Mouse (Mus musculus) forebrain, embryonic 12.5 days (tissue): Measurements from ENCODE around the gene Prkcb. TPM values are rescaled to one million over a fixed set of nuclear protein-coding genes. Genes with fewer than 3 reads are reported as not detected.

ENCODE experiments used
- ATAC-seq: fragments of 200-750 bp; cut with Nextera tagmentation; 2 replicates; pipeline ENCODE4 v1.8.0; 2017; ENCODE audit warnings: moderate TSS enrichment; ENCODE audit not compliant: low FRiP score
- H3K27ac ChIP-seq: fragments of 300-500 bp; sonication (generic); 2 replicates; pipeline ENCODE4 v1.5.1; 2016; ENCODE audit warnings: mild to moderate bottlenecking
- H3K27me3 ChIP-seq: fragments of 300-500 bp; sonication (generic); 2 replicates; pipeline ENCODE4 v1.6.1; 2016; ENCODE audit warnings: mild to moderate bottlenecking
- H3K36me3 ChIP-seq: fragments of 300-500 bp; sonication (generic); replicated peaks from 2 replicates; pipeline ENCODE4 v1.6.1; 2016; ENCODE audit warnings: mild to moderate bottlenecking
- H3K4me1 ChIP-seq: fragments of 300-500 bp; sonication (generic); 2 replicates; pipeline ENCODE4 v1.6.1; 2016
- H3K4me2 ChIP-seq: fragments of 300-500 bp; sonication (generic); 2 replicates; pipeline ENCODE4 v1.6.1; 2016; ENCODE audit warnings: mild to moderate bottlenecking, moderate library complexity
- H3K4me3 ChIP-seq: fragments of 300-500 bp; sonication (generic); replicated peaks from 2 replicates; pipeline ENCODE4 v1.5.1; 2016; ENCODE audit warnings: mild to moderate bottlenecking
- H3K9ac ChIP-seq: fragments of 300-500 bp; sonication (generic); 2 replicates; pipeline ENCODE4 v1.6.1; 2016; ENCODE audit warnings: mild to moderate bottlenecking
- H3K9me3 ChIP-seq: fragments of 300-500 bp; sonication (generic); 2 replicates; pipeline ENCODE4 v1.6.1; 2016
- whole genome bisulfite sequencing: fragments of 180-500 bp; shearing (Covaris S2); methylation state at CpG from one replicate; pipeline ENCODE4 v1.1.7; 2016; 5-methylcytosine and 5-hydroxymethylcytosine counted together
- polyA plus RNA-seq: library from polyadenylated mRNA; unstranded; fragments of >200 nt; fragmentation: Nextera tagmentation; extraction: Ambion mirVana; gene quantifications from 2 replicates; pipeline ENCODE4 v1.2.1, GENCODE M21; 2016

The Prkcb gene
- polyA plus RNA-seq, 1 experiment from 2014 or later = 18.5 TPM

DNA sequence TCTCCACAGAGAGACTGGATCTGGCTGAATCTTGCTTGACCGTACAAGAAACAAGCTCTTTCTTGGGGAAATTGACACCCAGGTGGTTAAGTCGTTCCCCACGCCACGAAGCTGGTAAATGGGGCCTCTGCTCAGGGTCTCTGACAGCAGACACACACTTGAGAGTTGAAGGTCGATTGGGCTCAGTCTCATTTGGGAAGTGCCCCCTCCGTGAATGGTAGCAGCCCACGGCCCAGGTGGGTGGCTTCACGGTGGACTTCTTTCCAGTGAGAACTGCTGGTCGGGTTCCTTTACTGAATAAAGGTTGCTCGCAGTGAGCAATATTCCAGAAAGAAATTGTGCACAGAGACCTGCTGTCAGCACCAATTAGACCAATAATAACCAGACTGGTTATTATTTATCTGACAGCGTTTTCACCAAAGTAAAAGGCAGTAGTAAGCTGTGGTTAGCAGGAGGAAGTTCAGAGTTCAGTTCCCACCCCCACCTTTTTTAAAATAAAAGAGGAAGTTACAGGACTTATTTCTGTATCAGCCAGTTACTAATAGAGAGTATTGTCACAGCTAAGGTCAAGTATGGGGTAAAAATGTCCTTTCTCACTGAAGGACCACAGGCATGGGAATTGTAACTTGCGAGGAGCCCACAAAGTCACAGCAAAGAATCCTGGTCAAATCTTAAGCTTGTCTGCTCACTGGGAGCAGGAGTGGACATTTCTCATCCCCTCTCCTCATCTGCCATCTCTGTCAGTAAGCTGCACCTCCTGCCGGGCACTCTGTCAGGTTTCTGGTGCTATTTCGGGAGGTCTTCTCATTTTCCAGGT lies 21.6 kb downstream of the Prkcb start:
- no peak overlapping the region for H3K4me3 ChIP-seq
- H3K27me3 ChIP-seq = no peaks in the 10 kb centered on the region
- H3K27ac ChIP-seq = no peak overlapping the region
- ATAC-seq = no peak
- no peaks in the 10 kb centered on the region for H3K9me3 ChIP-seq
- H3K36me3 ChIP-seq = no peaks in the 10 kb centered on the region
- no peak overlapping the region for H3K4me2 ChIP-seq
- no peak overlapping the region for H3K9ac ChIP-seq
- WGBS = 83% methylated on average over 14 of the region's 14 CpGs
- H3K4me1 ChIP-seq = no peaks in the 10 kb centered on the region; the same call in 1 of the 2 replicates

DNA sequence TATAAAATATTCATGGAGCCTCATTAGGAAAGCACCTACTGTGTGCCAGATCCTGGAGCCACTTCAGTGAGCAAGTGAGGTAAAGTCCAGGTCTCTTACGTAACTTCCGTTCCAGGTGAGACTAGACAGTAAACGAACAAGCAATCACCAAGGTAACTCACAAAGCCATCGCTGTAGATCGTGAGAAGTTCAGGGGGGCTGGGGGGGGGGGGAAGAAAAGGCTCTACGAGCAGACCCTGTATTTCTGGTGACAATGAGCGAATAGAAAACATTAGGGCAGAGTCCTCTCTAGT lies 22.1 kb downstream of the Prkcb start:
- no peak for ATAC-seq
- no peaks in the 10 kb centered on the region for H3K9me3 ChIP-seq
- H3K4me1 ChIP-seq = no peaks in the 10 kb centered on the region; the same call in 1 of the 2 replicates
- H3K27me3 ChIP-seq = no peaks in the 10 kb centered on the region
- 92% methylated on average over 7 of the region's 7 CpGs for WGBS
- H3K4me2 ChIP-seq = no peak overlapping the region
- H3K4me3 ChIP-seq = no peak overlapping the region
- H3K9ac ChIP-seq = no peak overlapping the region
- no peak overlapping the region for H3K27ac ChIP-seq
- H3K36me3 ChIP-seq = no peaks in the 10 kb centered on the region

GRCm38 (mm10) chr7:122313690-122314477 lies 25.3 kb downstream of the Prkcb start:
- no peak overlapping the region for H3K4me3 ChIP-seq
- H3K9ac ChIP-seq = no peak overlapping the region
- H3K27ac ChIP-seq = no peak overlapping the region
- H3K4me2 ChIP-seq = no peak overlapping the region
- no peaks in the 10 kb centered on the region for H3K36me3 ChIP-seq
- no peak for ATAC-seq
- no peaks in the 10 kb centered on the region; the same call in 1 of the 2 replicates for H3K4me1 ChIP-seq
- H3K9me3 ChIP-seq = no peaks in the 10 kb centered on the region
- no peaks in the 10 kb centered on the region for H3K27me3 ChIP-seq
- WGBS = 90% methylated on average over 12 of the region's 12 CpGs

DNA sequence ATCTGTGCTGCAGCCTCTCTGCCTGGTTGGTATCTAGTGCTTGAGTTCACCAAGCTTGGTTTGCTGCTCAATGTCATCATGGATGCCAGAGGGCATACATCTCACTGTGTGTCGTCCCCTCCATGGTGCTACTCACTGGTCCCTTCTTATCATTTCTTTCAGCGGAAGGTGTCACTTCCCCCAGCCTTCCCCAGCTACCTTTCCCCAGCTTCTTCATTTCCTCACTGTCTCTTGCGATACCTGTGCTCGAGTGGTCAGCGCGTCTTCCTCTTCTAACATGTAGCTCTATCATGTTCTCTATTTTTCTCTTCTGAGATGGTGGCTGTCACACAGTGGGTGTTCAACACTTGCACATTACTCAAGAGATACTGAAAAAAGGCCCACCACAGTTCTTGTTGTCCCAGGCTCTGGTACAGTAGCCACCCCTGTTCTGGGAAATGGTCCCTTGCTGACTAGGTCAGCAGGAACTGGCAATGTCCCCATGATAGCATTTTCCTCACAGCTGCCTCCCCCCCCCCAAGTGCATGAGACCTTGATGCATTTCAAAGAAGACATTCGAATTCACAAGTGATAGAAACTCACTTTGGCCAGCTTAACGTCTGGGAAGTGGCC lies 27.3 kb downstream of the Prkcb start:
- no peak overlapping the region for H3K4me3 ChIP-seq
- H3K27ac ChIP-seq = no peak overlapping the region
- ATAC-seq = no peak
- 88% methylated on average over 8 of the region's 8 CpGs for WGBS
- no peaks in the 10 kb centered on the region; the same call in 1 of the 2 replicates for H3K4me1 ChIP-seq
- H3K9me3 ChIP-seq = no peaks in the 10 kb centered on the region
- no peak overlapping the region for H3K4me2 ChIP-seq
- no peaks in the 10 kb centered on the region for H3K36me3 ChIP-seq
- no peaks in the 10 kb centered on the region for H3K27me3 ChIP-seq
- no peak overlapping the region for H3K9ac ChIP-seq

GRCm38 (mm10) chr7:122316681-122317080 lies 28.1 kb downstream of the Prkcb start:
- H3K4me2 ChIP-seq = no peak overlapping the region
- no peak overlapping the region for H3K27ac ChIP-seq
- H3K36me3 ChIP-seq = no peaks in the 10 kb centered on the region
- H3K9ac ChIP-seq = no peak overlapping the region
- no peak overlapping the region for H3K4me3 ChIP-seq
- no peaks in the 10 kb centered on the region for H3K27me3 ChIP-seq
- no peak for ATAC-seq
- WGBS = 89% methylated on average over 3 of the region's 3 CpGs
- H3K4me1 ChIP-seq = no peaks in the 10 kb centered on the region; the same call in 1 of the 2 replicates
- H3K9me3 ChIP-seq = no peaks in the 10 kb centered on the region

DNA sequence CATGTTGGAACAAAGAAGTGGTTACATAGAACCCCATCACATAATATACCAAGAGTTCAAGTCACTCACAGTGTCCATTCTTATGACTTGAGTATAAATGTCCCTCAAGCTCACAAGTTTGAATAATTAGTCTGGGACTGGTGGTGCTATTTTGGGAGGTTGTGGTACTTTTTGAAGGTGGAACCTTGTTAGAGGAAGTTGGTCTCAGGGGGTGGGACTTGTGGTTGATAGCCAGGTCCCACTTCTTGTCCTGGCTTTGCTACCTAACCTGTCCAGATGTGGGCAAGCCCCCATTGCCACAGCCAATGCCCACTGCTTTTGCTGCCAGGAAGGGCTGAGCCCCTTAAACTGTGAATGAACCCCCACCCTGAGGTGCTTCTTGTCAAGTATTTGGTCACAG lies 28.9 kb downstream of the Prkcb start:
- ATAC-seq = no peak

GRCm38 (mm10) chr7:122319566-122319965 lies 31.0 kb downstream of the Prkcb start:
- H3K4me3 ChIP-seq = no peak overlapping the region
- H3K27me3 ChIP-seq = no peaks in the 10 kb centered on the region
- H3K4me2 ChIP-seq = no peak overlapping the region
- no peak overlapping the region for H3K27ac ChIP-seq
- H3K9me3 ChIP-seq = no peaks in the 10 kb centered on the region
- WGBS = 83% methylated on average over 9 of the region's 9 CpGs
- H3K9ac ChIP-seq = no peak overlapping the region
- H3K36me3 ChIP-seq = no peaks in the 10 kb centered on the region
- no peaks in the 10 kb centered on the region for H3K4me1 ChIP-seq
- ATAC-seq = no peak

More for the DNA sequence above, 28.9 kb downstream of the Prkcb start:
- no peak overlapping the region for H3K9ac ChIP-seq
- no peak overlapping the region for H3K4me2 ChIP-seq
- H3K4me3 ChIP-seq = no peak overlapping the region
- no peak overlapping the region for H3K27ac ChIP-seq
- H3K27me3 ChIP-seq = no peaks in the 10 kb centered on the region
- H3K9me3 ChIP-seq = no peaks in the 10 kb centered on the region
- H3K4me1 ChIP-seq = no peaks in the 10 kb centered on the region
- H3K36me3 ChIP-seq = no peaks in the 10 kb centered on the region

DNA sequence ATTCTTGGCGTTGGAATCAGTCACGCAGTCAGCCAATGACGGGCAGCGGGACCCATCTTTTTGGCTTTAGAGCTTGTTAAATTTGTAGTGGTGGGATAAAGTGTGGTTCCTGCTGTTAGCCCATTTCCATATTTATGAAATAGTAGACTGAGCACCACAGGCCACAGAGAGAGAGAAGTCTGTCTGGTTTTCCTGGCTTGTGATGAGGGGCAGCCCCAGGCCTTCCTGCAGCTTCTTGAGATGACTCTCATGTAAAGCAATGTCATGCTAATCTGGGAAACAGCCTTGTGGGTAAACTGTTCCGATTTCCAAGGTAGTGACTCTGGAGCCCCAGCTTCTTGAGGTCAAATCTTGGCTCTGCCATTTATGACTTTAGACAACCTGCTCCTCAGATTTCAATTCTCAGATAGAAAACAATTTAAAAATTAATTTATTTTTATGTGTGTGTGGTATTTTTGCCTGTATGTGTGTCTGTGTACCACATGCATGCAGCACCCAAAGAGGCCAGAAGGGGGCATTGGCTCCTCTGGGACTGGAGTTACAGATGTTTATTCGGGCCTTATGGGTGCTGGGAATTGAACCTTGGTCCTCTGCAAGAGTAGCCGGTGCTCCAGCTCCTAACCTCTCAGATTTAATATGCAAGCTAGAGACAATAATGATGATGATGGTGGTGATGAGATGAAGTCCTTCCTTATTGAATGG lies 32.4 kb downstream of the Prkcb start:
- Histone ChIP-seq H3K27me3 (no peaks in the 10 kb centered on the region), H3K9ac (no peak overlapping the region), H3K4me3 (no peak overlapping the region), H3K4me2 (no peak overlapping the region), H3K27ac (no peak overlapping the region), H3K9me3 (no peaks in the 10 kb centered on the region), H3K36me3 (no peaks in the 10 kb centered on the region), H3K4me1 (no peaks in the 10 kb centered on the region)
- WGBS = 96% methylated on average over 7 of the region's 7 CpGs
- no peak for ATAC-seq

DNA sequence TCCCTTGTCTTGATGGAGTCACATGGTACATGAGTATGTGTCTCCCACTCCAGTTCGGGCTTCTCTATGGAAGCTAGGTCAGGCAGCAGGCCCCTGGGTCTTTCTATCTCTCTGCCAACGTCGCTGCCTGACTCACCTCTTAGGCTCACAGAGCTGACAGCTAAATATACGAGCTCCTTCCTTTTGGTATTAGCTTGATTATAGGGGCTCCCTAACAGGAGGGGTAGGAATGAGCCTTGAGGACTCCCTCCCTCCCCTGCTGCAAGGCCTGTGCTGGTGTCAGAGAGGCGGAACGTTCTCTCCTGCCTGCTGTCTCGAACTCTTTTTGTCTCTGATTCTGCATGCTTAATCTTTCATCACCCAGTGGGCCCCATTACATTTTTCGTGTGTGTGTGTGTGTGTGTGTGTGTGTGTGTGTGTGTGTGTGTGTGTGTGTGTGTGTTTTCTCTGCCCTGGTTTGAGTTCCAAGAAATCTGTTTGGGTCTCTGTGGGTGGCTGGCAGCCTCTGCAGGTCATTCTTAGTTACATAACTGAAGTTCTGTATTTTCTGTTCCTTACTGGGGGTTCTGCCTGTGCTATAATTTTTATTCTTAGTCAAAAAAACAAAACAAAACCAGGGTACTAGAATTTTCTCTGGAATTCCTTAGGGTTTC lies 33.6 kb downstream of the Prkcb start:
- WGBS = 88% methylated on average over 8 of the region's 8 CpGs
- no peak for ATAC-seq

DNA sequence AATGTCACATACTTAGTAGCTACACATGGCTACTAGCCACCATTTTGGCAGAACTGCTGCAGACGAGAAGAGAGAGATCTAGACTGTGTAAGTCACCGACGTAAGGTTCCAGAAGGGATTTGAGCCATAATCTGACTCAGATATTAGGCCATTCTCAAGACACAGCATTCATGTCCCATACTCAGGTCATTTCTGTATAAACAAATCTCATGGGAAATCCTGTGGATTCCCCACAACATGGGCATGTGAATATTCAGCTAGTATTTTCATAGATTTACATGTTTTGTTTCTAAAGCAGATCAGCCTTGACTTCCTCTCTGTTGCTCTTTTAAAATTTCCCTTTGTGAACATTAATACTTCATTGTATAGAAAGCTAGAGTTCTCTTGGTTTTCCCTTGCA lies 39.4 kb downstream of the Prkcb start:
- no peaks in the 10 kb centered on the region for H3K4me1 ChIP-seq
- H3K27ac ChIP-seq = no peak overlapping the region
- H3K27me3 ChIP-seq = no peaks in the 10 kb centered on the region
- H3K4me2 ChIP-seq = no peak overlapping the region
- no peak overlapping the region for H3K9ac ChIP-seq
- no peak for ATAC-seq
- 95% methylated on average over 3 of the region's 3 CpGs for WGBS
- no peak overlapping the region for H3K4me3 ChIP-seq
- H3K9me3 ChIP-seq = no peaks in the 10 kb centered on the region
- H3K36me3 ChIP-seq = no peaks in the 10 kb centered on the region

More for the DNA sequence above, 33.6 kb downstream of the Prkcb start:
- H3K27me3 ChIP-seq = no peaks in the 10 kb centered on the region
- no peaks in the 10 kb centered on the region for H3K36me3 ChIP-seq
- no peak overlapping the region for H3K4me2 ChIP-seq
- H3K27ac ChIP-seq = no peak overlapping the region
- H3K9me3 ChIP-seq = no peaks in the 10 kb centered on the region
- H3K9ac ChIP-seq = no peak overlapping the region
- no peak overlapping the region for H3K4me3 ChIP-seq
- no peaks in the 10 kb centered on the region for H3K4me1 ChIP-seq

DNA sequence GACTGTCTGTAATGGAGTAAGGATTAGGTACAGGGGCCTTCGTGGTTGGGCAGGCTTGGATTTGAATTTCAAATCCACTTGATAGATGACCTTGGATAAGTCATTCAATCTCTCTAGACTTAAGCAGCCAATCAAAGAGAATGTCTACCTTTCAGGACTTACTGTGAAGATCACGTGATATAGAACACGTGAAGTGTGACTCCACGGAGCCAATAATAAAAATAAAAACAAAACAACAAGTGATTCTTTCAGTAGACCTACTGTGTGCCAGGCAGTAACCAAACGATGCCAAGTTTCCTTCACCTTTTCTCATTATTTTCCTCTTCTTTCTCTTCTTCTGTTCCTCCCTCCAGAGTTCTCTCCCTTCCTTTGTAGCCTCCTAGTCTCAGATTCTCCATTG lies 39.9 kb downstream of the Prkcb start:
- no peak for ATAC-seq
- Histone ChIP-seq H3K4me2 (no peak overlapping the region), H3K27ac (no peak overlapping the region), H3K9ac (no peak overlapping the region), H3K4me1 (no peaks in the 10 kb centered on the region), H3K27me3 (no peaks in the 10 kb centered on the region), H3K36me3 (no peaks in the 10 kb centered on the region), H3K4me3 (no peak overlapping the region), H3K9me3 (no peaks in the 10 kb centered on the region)
- WGBS = 84% methylated on average over 5 of the region's 5 CpGs

DNA sequence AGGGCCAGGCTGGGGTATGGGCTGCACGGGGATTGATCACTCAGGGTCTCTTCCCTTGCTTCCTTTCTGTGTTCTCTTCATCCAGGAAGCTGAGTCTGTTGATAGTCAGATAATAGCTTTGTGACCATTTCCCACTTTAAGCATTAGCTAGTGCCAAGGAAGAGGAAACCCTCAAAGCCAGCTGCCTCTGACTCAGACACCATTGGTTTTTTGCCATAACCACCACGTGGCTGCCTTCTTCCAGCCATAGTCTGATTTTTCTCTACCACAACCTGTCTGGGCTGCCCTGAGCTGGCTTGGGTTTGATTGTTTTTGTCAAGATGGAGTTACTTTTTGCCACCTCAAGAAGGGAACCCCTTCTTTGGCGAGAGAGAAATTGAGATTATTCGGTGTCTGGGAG lies 41.0 kb downstream of the Prkcb start:
- no peaks in the 10 kb centered on the region for H3K36me3 ChIP-seq
- no peak overlapping the region for H3K4me3 ChIP-seq
- H3K4me1 ChIP-seq = no peaks in the 10 kb centered on the region
- no peaks in the 10 kb centered on the region for H3K27me3 ChIP-seq
- ATAC-seq = no peak
- WGBS = 84% methylated on average over 4 of the region's 4 CpGs
- H3K27ac ChIP-seq = no peak overlapping the region
- H3K4me2 ChIP-seq = no peak overlapping the region
- H3K9ac ChIP-seq = no peak overlapping the region
- H3K9me3 ChIP-seq = no peaks in the 10 kb centered on the region
